Mouse (Mus musculus) forebrain, embryonic 11.5 days (tissue): Measurements from ENCODE around the gene Abi3. TPM values are rescaled to one million over a fixed set of nuclear protein-coding genes. Genes with fewer than 3 reads are reported as not detected.

Source experiments
- ATAC-seq: fragments of 200-750 bp; cut with Nextera tagmentation; replicated peaks from 2 replicates; pipeline ENCODE4 v1.8.0; 2017; ENCODE audit warnings: moderate TSS enrichment; ENCODE audit not compliant: low FRiP score
- DNase-seq: peaks from one replicate; pipeline ENCODE4 v3.0.0-alpha.2; 2017; ENCODE audit warnings: low spot score
- H3K27ac ChIP-seq: fragments of 300-500 bp; sonication (generic); 2 replicates; pipeline ENCODE4 v1.5.1; 2014; ENCODE audit warnings: low read depth, low read length
- H3K27me3 ChIP-seq: fragments of 300-500 bp; sonication (generic); 2 replicates; pipeline ENCODE4 v1.6.1; 2014; ENCODE audit warnings: mild to moderate bottlenecking, low read length, mixed read lengths; ENCODE audit not compliant: control insufficient read depth, insufficient read depth
- H3K36me3 ChIP-seq: fragments of 300-500 bp; sonication (generic); 2 replicates; pipeline ENCODE4 v1.6.1; 2014; ENCODE audit warnings: mild to moderate bottlenecking, low read length, moderate library complexity, mixed read lengths; ENCODE audit not compliant: control insufficient read depth, insufficient read depth
- H3K4me1 ChIP-seq: fragments of 300-500 bp; sonication (generic); replicated peaks from 2 replicates; pipeline ENCODE4 v1.6.1; 2014; ENCODE audit warnings: low read length, mixed read lengths; ENCODE audit not compliant: control insufficient read depth, insufficient read depth
- H3K4me2 ChIP-seq: fragments of 300-500 bp; sonication (generic); 2 replicates; pipeline ENCODE4 v1.6.1; 2014; ENCODE audit warnings: low read depth, mild to moderate bottlenecking, low read length, moderate library complexity, mixed read lengths; ENCODE audit not compliant: severe bottlenecking
- H3K4me3 ChIP-seq: fragments of 300-500 bp; sonication (generic); 2 replicates; pipeline ENCODE4 v1.5.1; 2014; ENCODE audit warnings: low read depth, low read length
- H3K9ac ChIP-seq: fragments of 300-500 bp; sonication (generic); 2 replicates; pipeline ENCODE4 v1.6.1; 2014; ENCODE audit warnings: low read length
- H3K9me3 ChIP-seq: fragments of 300-500 bp; sonication (generic); 2 replicates; pipeline ENCODE4 v1.6.1; 2016; ENCODE audit warnings: low read length, mixed read lengths; ENCODE audit not compliant: control insufficient read depth
- WGBS: fragments of 180-500 bp; shearing (Covaris S2); extraction: QIAGEN DNeasy Blood & Tissue Kit; methylation state at CpG from one replicate; pipeline ENCODE4 v1.1.7; 2014; 5-methylcytosine and 5-hydroxymethylcytosine counted together
- polyA plus RNA-seq: library from polyadenylated mRNA; unstranded; fragments of >200 nt; fragmentation: Nextera tagmentation; extraction: Ambion mirVana; gene quantifications from 2 replicates; pipeline ENCODE4 v1.2.1, GENCODE M21; 2014

The Abi3 gene
- polyA plus RNA-seq, 1 experiment from 2014 or later, result 1.1 TPM

DNA sequence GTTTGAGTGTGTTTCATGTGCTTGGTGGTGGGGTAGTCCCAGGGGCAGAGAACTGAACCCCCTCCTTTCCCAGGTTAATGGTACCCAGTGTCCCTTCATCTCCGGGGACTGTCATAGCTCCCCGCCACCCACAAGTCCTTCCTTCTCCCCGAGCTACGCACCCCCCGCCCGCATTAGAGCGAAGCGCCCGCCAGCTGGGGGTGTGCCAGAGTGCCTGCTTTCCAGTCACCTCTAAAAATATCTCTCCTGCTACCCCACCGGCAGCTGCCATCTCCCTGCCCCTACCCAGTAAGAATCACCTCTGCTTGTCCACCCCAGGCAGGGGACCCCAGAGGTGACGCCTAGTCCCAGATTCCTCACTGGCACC lies 17.4 kb downstream of the Abi3 start:
- 2% methylated on average over 11 of the region's 11 CpGs for WGBS
- Histone ChIP-seq H3K4me3 (peak overlapping the region; percentile 67), H3K4me2 (peak overlapping the region; percentile 97), H3K9me3 (no peaks in the 10 kb centered on the region), H3K27me3 (peaks cover 48% of the 10 kb centered on the region), H3K9ac (peak overlapping the region; percentile 67), H3K36me3 (no peaks in the 10 kb centered on the region), H3K27ac (no peak overlapping the region), H3K4me1 (peaks cover 9% of the 10 kb centered on the region; the same call in 1 of the 2 replicates)
- ATAC-seq, result peak; percentile 37; the same call in 1 of the 2 replicates
- DNase-seq, result no peak

GRCm38 (mm10) chr11:95824071-95824876 lies 18.0 kb downstream of the Abi3 start, which contains the start of gene Phospho1:
Gene Phospho1, plus strand, starts transcription at chr11:95824499.
- Histone ChIP-seq H3K9me3 (no peaks in the 10 kb centered on the region), H3K4me2 (peak within 1 kb of the TSS; percentile 97), H3K4me1 (peaks cover 9% of the 10 kb centered on the region; the same call in 1 of the 2 replicates), H3K27ac (no peak within 1 kb of the TSS), H3K4me3 (peak within 1 kb of the TSS; percentile 67), H3K36me3 (no peaks in the 10 kb centered on the region), H3K9ac (peak within 1 kb of the TSS; percentile 67), H3K27me3 (peaks cover 42% of the 10 kb centered on the region)
- WGBS, result under 1% methylated on average over 69 of the region's 78 CpGs
- peak; percentile 94 for DNase-seq
- ATAC-seq, result peak; percentile 98

DNA sequence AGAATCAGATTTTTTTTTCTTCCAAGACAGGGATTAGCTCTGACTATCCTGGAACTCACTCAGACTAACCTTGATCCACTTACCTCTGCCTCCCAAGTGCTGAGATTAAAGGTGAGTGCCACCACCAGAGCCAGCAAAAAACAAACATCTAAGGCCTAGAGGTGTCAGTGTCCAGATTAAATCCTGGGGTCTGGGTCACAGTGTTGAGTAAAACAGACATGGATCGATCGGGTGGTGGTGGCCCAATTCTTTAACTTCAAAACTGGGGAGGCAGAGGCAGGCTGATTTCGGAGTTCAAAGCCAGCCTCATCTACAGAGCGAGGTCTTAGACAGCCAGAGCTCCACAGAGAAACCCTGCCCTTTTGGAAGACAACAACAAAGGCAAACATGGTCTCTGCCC lies 19.8 kb downstream of the Abi3 start:
- ATAC-seq (no peak), DNase-seq (no peak)
- Histone ChIP-seq H3K4me1 (peaks cover 9% of the 10 kb centered on the region; the same call in 1 of the 2 replicates), H3K4me3 (no peak overlapping the region), H3K27ac (no peak overlapping the region), H3K36me3 (no peaks in the 10 kb centered on the region), H3K27me3 (peaks cover 27% of the 10 kb centered on the region; the same call in 1 of the 2 replicates), H3K4me2 (no peak overlapping the region), H3K9me3 (no peaks in the 10 kb centered on the region), H3K9ac (no peak overlapping the region)
- WGBS, result 91% methylated on average over 4 of the region's 4 CpGs

GRCm38 (mm10) chr11:95821511-95821910 lies 20.8 kb downstream of the Abi3 start:
- Histone ChIP-seq H3K27ac (no peak overlapping the region), H3K9me3 (no peaks in the 10 kb centered on the region), H3K36me3 (no peaks in the 10 kb centered on the region), H3K4me1 (peaks cover 9% of the 10 kb centered on the region; the same call in 1 of the 2 replicates), H3K9ac (no peak overlapping the region), H3K4me2 (no peak overlapping the region), H3K4me3 (no peak overlapping the region), H3K27me3 (peaks cover 18% of the 10 kb centered on the region; the same call in 1 of the 2 replicates)
- DNase-seq (no peak), ATAC-seq (no peak)
- 88% methylated on average over 3 of the region's 3 CpGs for WGBS

DNA sequence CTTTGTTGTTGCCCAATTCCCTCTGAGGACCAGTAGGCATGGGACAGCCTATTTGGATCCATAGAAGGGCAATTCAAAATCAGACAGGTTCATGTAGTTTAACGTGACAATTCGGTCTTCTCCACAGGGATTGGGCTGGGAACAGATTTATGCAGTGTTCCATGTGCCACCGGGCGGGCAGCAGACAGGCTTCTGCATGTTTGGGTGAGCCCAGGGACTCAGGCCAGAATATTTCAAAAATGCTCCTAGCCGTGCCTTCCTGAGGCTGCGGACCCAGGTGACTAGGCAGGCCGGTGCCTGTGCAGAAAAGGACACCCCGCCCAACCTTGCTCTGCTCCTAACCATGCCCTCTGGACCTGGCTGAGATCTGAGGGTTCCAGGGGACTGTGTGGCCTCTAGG lies 23.1 kb downstream of the Abi3 start:
- H3K9me3 ChIP-seq, result no peaks in the 10 kb centered on the region
- no peaks in the 10 kb centered on the region for H3K36me3 ChIP-seq
- 91% methylated on average over 8 of the region's 8 CpGs for WGBS
- ATAC-seq (no peak), DNase-seq (no peak)
- H3K4me2 ChIP-seq, result no peak overlapping the region
- no peak overlapping the region for H3K9ac ChIP-seq
- H3K4me1 ChIP-seq, result peaks cover 3% of the 10 kb centered on the region; the same call in 1 of the 2 replicates
- peaks cover 8% of the 10 kb centered on the region; the same call in 1 of the 2 replicates for H3K27me3 ChIP-seq
- H3K27ac ChIP-seq, result no peak overlapping the region
- no peak overlapping the region for H3K4me3 ChIP-seq

DNA sequence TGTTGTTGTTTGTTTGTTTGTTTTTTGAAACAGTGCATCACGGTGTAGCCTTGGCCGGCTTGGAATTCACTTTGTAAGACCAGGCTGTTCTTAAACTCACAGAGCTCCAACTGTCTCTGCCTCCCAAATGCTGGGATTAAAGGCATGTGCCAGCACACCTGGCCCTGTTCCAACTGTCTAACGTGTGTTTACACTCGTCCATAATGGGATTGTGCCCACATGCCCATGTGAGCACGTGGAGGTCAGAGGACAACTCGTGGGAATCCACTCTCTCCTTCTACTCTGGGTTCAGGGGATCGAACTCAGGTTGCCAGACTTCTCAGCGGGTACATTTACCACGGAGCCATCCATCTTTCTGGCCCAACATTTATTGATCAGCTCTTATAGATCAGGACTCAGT lies 26.9 kb downstream of the Abi3 start:
- H3K9me3 ChIP-seq, result no peaks in the 10 kb centered on the region
- DNase-seq, result no peak
- no peak overlapping the region for H3K27ac ChIP-seq
- no peaks in the 10 kb centered on the region for H3K27me3 ChIP-seq
- no peaks in the 10 kb centered on the region for H3K4me1 ChIP-seq
- H3K4me2 ChIP-seq, result no peak overlapping the region
- WGBS, result 81% methylated on average over 9 of the region's 9 CpGs
- no peaks in the 10 kb centered on the region for H3K36me3 ChIP-seq
- H3K4me3 ChIP-seq, result no peak overlapping the region
- H3K9ac ChIP-seq, result no peak overlapping the region
- ATAC-seq, result no peak

- Histone ChIP-seq H3K9me3 (no peaks in the 10 kb centered on the region), H3K4me2 (no peak overlapping the region), H3K4me1 (no peaks in the 10 kb centered on the region; the same call in 1 of the 2 replicates), H3K36me3 (no peaks in the 10 kb centered on the region), H3K27ac (no peak overlapping the region), H3K9ac (no peak overlapping the region), H3K27me3 (no peaks in the 10 kb centered on the region), H3K4me3 (no peak overlapping the region)
- DNase-seq (no peak), ATAC-seq (no peak)
- 78% methylated on average over 5 of the region's 5 CpGs for WGBS
These were observed 27.4 kb downstream of the Abi3 start for GRCm38 (mm10) chr11:95814857-95815256.

DNA sequence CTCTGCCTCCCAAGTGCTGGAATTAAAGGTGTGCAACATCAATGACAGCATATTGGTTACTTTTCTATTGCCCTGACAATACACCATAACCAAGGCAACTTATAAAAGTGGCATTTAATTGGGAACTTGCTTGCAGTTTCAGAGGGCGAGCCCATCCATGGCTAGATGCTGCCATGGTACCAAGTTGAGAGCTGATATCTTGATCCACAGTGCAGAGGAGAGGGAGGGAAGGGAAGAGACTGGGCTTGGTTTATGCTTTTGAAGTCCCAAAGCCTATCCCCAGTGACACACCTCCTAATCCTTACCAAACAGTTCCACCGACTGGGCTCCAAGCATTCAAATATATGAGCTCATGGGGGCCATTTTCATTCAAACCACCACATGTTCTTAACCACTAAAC lies 28.2 kb downstream of the Abi3 start:
- ATAC-seq, result no peak
- Histone ChIP-seq H3K4me1 (no peaks in the 10 kb centered on the region; the same call in 1 of the 2 replicates), H3K27ac (no peak overlapping the region), H3K9ac (no peak overlapping the region), H3K4me3 (no peak overlapping the region), H3K4me2 (no peak overlapping the region), H3K36me3 (no peaks in the 10 kb centered on the region), H3K27me3 (no peaks in the 10 kb centered on the region), H3K9me3 (no peaks in the 10 kb centered on the region)
- 96% methylated on average over 2 of the region's 2 CpGs for WGBS
- DNase-seq, result no peak
